Mouse (Mus musculus): ENCODE results near the gene Fut2.

DNA sequence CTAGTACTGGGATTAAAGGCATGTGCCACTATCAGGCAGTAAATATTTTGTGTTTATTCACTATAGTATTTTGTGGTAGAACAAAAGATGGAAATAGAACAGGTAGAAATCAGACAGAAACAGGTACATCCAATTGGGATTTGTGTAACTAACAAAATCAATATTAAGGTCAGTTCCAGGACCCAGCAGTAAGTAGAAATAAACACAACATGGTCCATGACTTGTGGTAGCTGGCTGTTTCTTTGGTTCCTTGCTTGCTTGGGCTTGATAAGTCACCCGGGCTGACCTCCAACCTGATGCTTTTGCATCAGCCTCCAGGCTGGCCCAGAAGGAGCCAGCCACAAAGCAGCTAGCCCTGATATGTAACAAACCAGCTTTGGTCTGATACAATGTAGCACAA is 56.7 kb downstream of the Fut2 start:
- no peak for TF ChIP-seq CTCF (conservative IDR thresholded peaks at IDR 0.05; ENCODE audit: low read length)
- no peak for TF ChIP-seq NANOG (IDR thresholded peaks at IDR 0.05; ENCODE audit: borderline replicate concordance, low read length)
- no peak for TF ChIP-seq POU5F1 (IDR thresholded peaks at IDR 0.05; ENCODE audit: borderline replicate concordance, low read length)
